Mouse (Mus musculus) urinary bladder, postnatal 10 days (tissue): ENCODE measurements at regions not wholly inside any gene's neighbourhood (a gene's known extent, or its start where the extent isn't known, plus 50 kb on each side); places are given as distances from the start of the nearest gene placed in this dataset.

ENCODE experiments used
- DNase-seq: peaks from one replicate; pipeline ENCODE4 v3.0.0; 2022; ENCODE audit warnings: low spot score

- DNase-seq, result no peak
Measured at GRCm38 (mm10) chr14:24829001-24829400, 342.1 kb downstream of the Rps24 start.

GRCm38 (mm10) chr14:24833211-24833610, 346.3 kb downstream of the Rps24 start:
- no peak for DNase-seq

GRCm38 (mm10) chr14:24838219-24838618, 351.3 kb downstream of the Rps24 start:
- no peak for DNase-seq

- no peak for DNase-seq
Measured at GRCm38 (mm10) chr14:24839056-24839455, 352.1 kb downstream of the Rps24 start.

- no peak for DNase-seq
Measured at GRCm38 (mm10) chr14:24841715-24842496, 355.0 kb downstream of the Rps24 start.

- DNase-seq, result no peak
Measured at GRCm38 (mm10) chr14:24843626-24844025, 356.7 kb downstream of the Rps24 start.

GRCm38 (mm10) chr14:24850491-24850890, 363.6 kb downstream of the Rps24 start:
- no peak for DNase-seq

GRCm38 (mm10) chr14:24854459-24854858, 367.5 kb downstream of the Rps24 start:
- DNase-seq, result no peak

GRCm38 (mm10) chr14:24862171-24862570, 375.2 kb downstream of the Rps24 start:
- no peak for DNase-seq

- no peak for DNase-seq
Measured at GRCm38 (mm10) chr14:24862661-24863060, 375.7 kb downstream of the Rps24 start.

- no peak for DNase-seq
Measured at GRCm38 (mm10) chr14:24863116-24863515, 376.2 kb downstream of the Rps24 start.

- DNase-seq, result no peak
Measured at GRCm38 (mm10) chr14:24865579-24866230, 378.8 kb downstream of the Rps24 start.

GRCm38 (mm10) chr14:24867816-24868215, 380.9 kb downstream of the Rps24 start:
- DNase-seq, result no peak

- DNase-seq, result no peak
Measured at GRCm38 (mm10) chr14:24868756-24869155, 381.8 kb downstream of the Rps24 start.

- DNase-seq, result no peak
Measured at GRCm38 (mm10) chr14:24870246-24870645, 383.3 kb downstream of the Rps24 start.

- DNase-seq, result no peak
Measured at GRCm38 (mm10) chr14:24871392-24871998, 384.6 kb downstream of the Rps24 start.

- no peak for DNase-seq
Measured at GRCm38 (mm10) chr14:24872931-24873330, 386.0 kb downstream of the Rps24 start.

GRCm38 (mm10) chr14:24873406-24873805, 386.5 kb downstream of the Rps24 start:
- DNase-seq, result no peak

GRCm38 (mm10) chr14:24874426-24875155, 387.7 kb downstream of the Rps24 start:
- no peak for DNase-seq

- DNase-seq, result no peak
Measured at GRCm38 (mm10) chr14:24875156-24875545, 388.2 kb downstream of the Rps24 start.

- DNase-seq, result no peak
Measured at GRCm38 (mm10) chr14:24875934-24876333, 389.0 kb downstream of the Rps24 start.

GRCm38 (mm10) chr14:24876508-24876907, 389.6 kb downstream of the Rps24 start:
- DNase-seq, result no peak
